Comparison of ENCODE assay signal across 9 mouse cellular contexts in genomic region chr4:57883520-57884421, GRCm38 (mm10). TPM values are rescaled to one million over a fixed set of nuclear protein-coding genes. Genes with fewer than 3 reads are reported as not detected.
DNase-seq lines count a peak whose midpoint lies in the region; ATAC-seq and TF ChIP-seq lines count a peak whose summit lies in the region.
"Had no signal": no experiment of that assay in that cellular context is flagged by ENCODE, and none has a peak within 500 bp of the region (broad histone marks: within the 10 kb centered on the region; RNA-seq: fewer than 3 reads in every experiment).

No protein-coding gene starts in this region.

- H3K36me3 ChIP-seq in liver, adult 2 months (ENCODE audit: control insufficient read depth, insufficient read depth, low read length), result no peaks in the 10 kb centered on the region
- no peaks in the 10 kb centered on the region for H3K36me3 ChIP-seq in liver, embryonic 12.5 days
- no peaks in the 10 kb centered on the region for H3K36me3 ChIP-seq in kidney, postnatal 0 days (ENCODE audit: insufficient read depth, low read length)

- TF ChIP-seq POLR2A in liver, adult 2 months (IDR thresholded peaks at IDR 0.05; ENCODE audit: extremely low read depth, insufficient read depth, low read length), result no peak

- TF ChIP-seq CTCF in liver, adult 2 months (IDR thresholded peaks at IDR 0.05; ENCODE audit: low read depth, low read length), result no peak
- TF ChIP-seq CTCF in kidney, postnatal 0 days (IDR thresholded peaks at IDR 0.05; ENCODE audit: low read depth), result no peak

- no peak overlapping the region for H3K4me2 ChIP-seq in liver, embryonic 12.5 days
- H3K4me2 ChIP-seq in kidney, postnatal 0 days (ENCODE audit: low read length), result no peak overlapping the region

- peaks cover 20% of the 10 kb centered on the region for H3K4me1 ChIP-seq in liver, adult 2 months (ENCODE audit: control insufficient read depth, insufficient read depth, low read length)
- no peaks in the 10 kb centered on the region for H3K4me1 ChIP-seq in liver, embryonic 12.5 days
- peaks cover 4% of the 10 kb centered on the region; the same call in 1 of the 2 replicates for H3K4me1 ChIP-seq in kidney, postnatal 0 days (replicated peaks; ENCODE audit: insufficient read depth, low read length)

- 69% methylated on average over 7 of the region's 7 CpGs for WGBS in liver, adult 2 months
- WGBS in liver, embryonic 12.5 days (ENCODE audit: insufficient replicate concordance), result 63% methylated on average over 7 of the region's 7 CpGs
- 50% methylated on average over 7 of the region's 7 CpGs for WGBS in kidney, postnatal 0 days

- DNase-seq in liver, adult 2 months (ENCODE audit: extremely low read depth, low read depth, low spot score), result peak; percentile 15
- peak; percentile 35 for DNase-seq in kidney, postnatal 0 days (ENCODE audit: low spot score)
- no peak for DNase-seq in spleen, postnatal 4 days (ENCODE audit: low spot score in 2 of 2)
- DNase-seq in ovary, postnatal 10 days (ENCODE audit: low spot score), result no peak

- no peaks in the 10 kb centered on the region for H3K27me3 ChIP-seq in liver, adult 2 months (ENCODE audit: control insufficient read depth, insufficient read depth, low read length)
- H3K27me3 ChIP-seq in liver, embryonic 12.5 days (replicated peaks), result no peaks in the 10 kb centered on the region
- no peaks in the 10 kb centered on the region for H3K27me3 ChIP-seq in kidney, postnatal 0 days (ENCODE audit: insufficient read depth, low read length)

- ATAC-seq in liver, embryonic 12.5 days, result no peak
- ATAC-seq in activated CD4-positive, CD25-positive, alpha-beta regulatory T cell, adult 4 months, result peak; percentile 44
- ATAC-seq in common myeloid progenitor, adult 5-6 weeks (replicated peaks; ENCODE audit: low read depth, poor library complexity, severe bottlenecking), result peak; percentile 56
- ATAC-seq in kidney, postnatal 0 days (replicated peaks; ENCODE audit: low FRiP score, low read depth), result no peak

- H3K9ac ChIP-seq in liver, adult 2 months (ENCODE audit: low read depth, low read length), result no peak overlapping the region
- H3K9ac ChIP-seq in liver, embryonic 12.5 days, result no peak overlapping the region
- H3K9ac ChIP-seq in kidney, postnatal 0 days (ENCODE audit: low read depth, low read length), result no peak overlapping the region

- H3K27ac ChIP-seq in liver, adult 2 months (replicated peaks; ENCODE audit: insufficient read depth, low read depth, low read length), result no peak overlapping the region
- H3K27ac ChIP-seq in liver, embryonic 12.5 days, result no peak overlapping the region
- H3K27ac ChIP-seq in kidney, postnatal 0 days, result no peak overlapping the region

- H3K79me2 ChIP-seq in liver, adult 2 months (ENCODE audit: control insufficient read depth, insufficient read depth, low read length), result peaks cover 6% of the 10 kb centered on the region; the same call in 1 of the 2 replicates

- H3K4me3 ChIP-seq in liver, adult 2 months (ENCODE audit: insufficient read depth, low read depth, low read length), result no peak overlapping the region
- H3K4me3 ChIP-seq in liver, embryonic 12.5 days, result no peak overlapping the region
- H3K4me3 ChIP-seq in kidney, postnatal 0 days (replicated peaks; ENCODE audit: low read depth, low read length), result no peak overlapping the region
- H3K4me3 ChIP-seq: erythroblast, embryonic 14.5 days; myocyte had no signal

- H3K9me3 ChIP-seq in liver, embryonic 12.5 days (replicated peaks), result no peaks in the 10 kb centered on the region
- no peaks in the 10 kb centered on the region for H3K9me3 ChIP-seq in kidney, postnatal 0 days (replicated peaks; ENCODE audit: low read length)

RNA-seq across cellular contexts. Expression of gene D630039A03Rik, which starts 32.3 kb away (rescaled TPM):
- 3.2 and 4.9 TPM in 2 replicates for total RNA-seq in liver, adult 2 months (2014; rRNA removed)
- polyA plus RNA-seq in liver, adult 2 months (2012; rRNA removed), result 10.2 and 14.3 TPM in 2 replicates
- polyA plus RNA-seq in liver, embryonic 12.5 days (2016; fragmentation: Nextera tagmentation; extraction: Ambion mirVana), result 0.39 and 0.51 TPM in 2 replicates
- 10 to 100 TPM; 14.3 to 17.3 TPM for polyA plus RNA-seq in activated CD4-positive, CD25-positive, alpha-beta regulatory T cell, adult 4 months (2017; shearing (Covaris generic))
- total RNA-seq in common myeloid progenitor, adult 5-6 weeks (2017), result not detected in 2 replicates
- 2.3 and 2.7 TPM in 2 replicates for polyA plus RNA-seq in kidney, postnatal 0 days (2015; fragmentation: Nextera tagmentation; extraction: Ambion mirVana)
- polyA plus RNA-seq: erythroblast, embryonic 14.5 days had no signal

Comparison
In these comparisons a context has a peak if more than half of its experiments do, and no peak if none do; other contexts are left out.
1. DNase-seq: peak in liver, adult 2 months (single experiment) and kidney, postnatal 0 days (single experiment); none in spleen, postnatal 4 days (0 of 2) and ovary, postnatal 10 days (single experiment).
2. ATAC-seq: peak in activated CD4-positive, CD25-positive, alpha-beta regulatory T cell, adult 4 months (single experiment) and common myeloid progenitor, adult 5-6 weeks (single experiment); none in liver, embryonic 12.5 days (single experiment) and kidney, postnatal 0 days (single experiment).